Mouse (Mus musculus) liver, embryonic 14.5 days (tissue): ENCODE data around the gene Lrrc27.

ENCODE experiments used
- CTCF ChIP-seq: IDR thresholded peaks from 2 replicates; pipeline ENCODE4 v1.5.1; 2016; ENCODE audit warnings: antibody characterized with exemption, low read depth, control low read depth
- EP300 ChIP-seq: IDR thresholded peaks from 2 replicates; pipeline ENCODE4 v1.6.1; 2016; ENCODE audit warnings: antibody characterized with exemption, low read depth

- no peak for TF ChIP-seq EP300
- TF ChIP-seq CTCF: no peak
These were observed 11.3 kb downstream of the Lrrc27 start for GRCm38 (mm10) chr7:139224070-139224469.
